Mouse (Mus musculus) kidney, embryonic 16.5 days (tissue): ENCODE results near the gene Tas2r105. TPM values are rescaled to one million over a fixed set of nuclear protein-coding genes. Genes with fewer than 3 reads are reported as not detected.

ENCODE experiments used
- ATAC-seq: fragments of 200-750 bp; cut with Nextera tagmentation; 2 replicates; pipeline ENCODE4 v1.8.0; 2017; ENCODE audit warnings: moderate TSS enrichment; ENCODE audit not compliant: low FRiP score, low TSS enrichment
- H3K27ac ChIP-seq: fragments of 300-500 bp; sonication (generic); 2 replicates; pipeline ENCODE4 v1.5.1; 2014; ENCODE audit warnings: low read length
- H3K27me3 ChIP-seq: fragments of 300-500 bp; sonication (generic); 2 replicates; pipeline ENCODE4 v1.6.1; 2014; ENCODE audit warnings: low read length, control low read depth, mixed read lengths; ENCODE audit not compliant: insufficient read depth
- H3K36me3 ChIP-seq: fragments of 300-500 bp; sonication (generic); 2 replicates; pipeline ENCODE4 v1.6.1; 2014; ENCODE audit warnings: low read length, control low read depth, mixed read lengths; ENCODE audit not compliant: insufficient read depth
- H3K4me1 ChIP-seq: fragments of 300-500 bp; sonication (generic); 2 replicates; pipeline ENCODE4 v1.6.1; 2014; ENCODE audit warnings: low read length, control low read depth, mixed read lengths; ENCODE audit not compliant: insufficient read depth
- H3K4me2 ChIP-seq: fragments of 300-500 bp; sonication (generic); replicated peaks from 2 replicates; pipeline ENCODE4 v1.6.1; 2014; ENCODE audit warnings: low read depth, low read length
- H3K4me3 ChIP-seq: fragments of 300-500 bp; sonication (generic); 2 replicates; pipeline ENCODE4 v1.5.1; 2014; ENCODE audit warnings: mild to moderate bottlenecking, low read length
- H3K9ac ChIP-seq: fragments of 300-500 bp; sonication (generic); replicated peaks from 2 replicates; pipeline ENCODE4 v1.6.1; 2014; ENCODE audit warnings: low read length
- H3K9me3 ChIP-seq: fragments of 300-500 bp; sonication (generic); 2 replicates; pipeline ENCODE4 v1.6.1; 2016; ENCODE audit warnings: low read length, control low read depth
- WGBS: fragments of 180-500 bp; shearing (Covaris S2); extraction: QIAGEN DNeasy Blood & Tissue Kit; methylation state at CpG from one replicate; pipeline ENCODE4 v1.1.7; 2014; 5-methylcytosine and 5-hydroxymethylcytosine counted together
- polyA plus RNA-seq: library from polyadenylated mRNA; unstranded; fragments of >200 nt; fragmentation: Nextera tagmentation; extraction: Ambion mirVana; gene quantifications from 2 replicates; pipeline ENCODE4 v1.2.1, GENCODE M21; 2015

The Tas2r105 gene
- polyA plus RNA-seq = not detected in 2 replicates

DNA sequence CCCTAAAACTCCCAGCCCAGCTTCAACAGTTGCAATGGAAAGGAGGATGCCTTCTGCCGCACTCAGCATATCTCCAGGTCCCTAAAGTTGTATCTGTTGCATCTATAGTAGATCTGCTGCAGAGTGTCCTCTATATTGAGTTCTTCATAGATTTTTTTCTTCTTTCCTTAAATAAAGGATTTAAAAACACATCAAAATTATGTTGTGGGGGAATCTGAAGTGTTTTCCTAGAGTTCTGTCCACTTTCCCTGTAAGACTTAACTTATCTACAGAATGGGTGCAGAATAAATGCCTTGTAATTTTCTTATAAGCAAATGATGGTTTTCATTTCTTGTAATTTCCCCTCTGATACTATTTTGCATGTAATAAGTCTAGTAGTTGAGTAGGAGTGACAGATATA is at the start of gene Tas2r105:
Gene Tas2r105 (minus strand): TSS at position 101 of the 400 bp plus-strand sequence.
- H3K4me1 ChIP-seq = no peaks in the 10 kb centered on the region
- H3K9ac ChIP-seq = no peak within 1 kb of the TSS
- no peaks in the 10 kb centered on the region for H3K9me3 ChIP-seq
- ATAC-seq = no peak
- H3K4me3 ChIP-seq = no peak within 1 kb of the TSS
- 67% methylated on average over 1 of the region's 1 CpGs for WGBS
- H3K36me3 ChIP-seq = no peaks in the 10 kb centered on the region
- no peak within 1 kb of the TSS for H3K4me2 ChIP-seq
- no peaks in the 10 kb centered on the region for H3K27me3 ChIP-seq
- no peak within 1 kb of the TSS for H3K27ac ChIP-seq

DNA sequence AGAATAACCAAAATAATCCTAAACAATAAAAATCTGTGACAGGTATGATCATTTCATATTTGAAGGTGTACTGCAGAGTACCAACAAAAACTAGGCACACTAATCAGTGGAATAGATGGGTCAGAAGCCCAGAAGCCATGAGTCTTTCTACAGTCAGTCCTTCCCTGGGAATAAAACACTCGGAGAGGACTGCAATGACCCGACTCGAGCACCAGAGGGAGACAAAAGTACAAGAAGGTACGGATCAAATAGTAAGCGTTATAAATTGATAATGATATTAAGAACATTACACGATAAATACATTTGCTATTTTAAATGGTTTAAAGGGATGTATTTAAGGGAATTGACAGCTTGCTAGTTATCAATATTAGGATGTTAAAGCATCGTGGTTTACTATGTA is 25.5 kb upstream of the Tas2r105 start:
- no peak for ATAC-seq
- Histone ChIP-seq H3K27me3 (no peaks in the 10 kb centered on the region), H3K36me3 (no peaks in the 10 kb centered on the region), H3K9ac (no peak overlapping the region), H3K27ac (no peak overlapping the region), H3K4me1 (no peaks in the 10 kb centered on the region), H3K4me3 (no peak overlapping the region), H3K9me3 (0 out of 2 replicates have a peak, but pooled peaks cover 2% of the 10 kb centered on the region), H3K4me2 (no peak overlapping the region)
- WGBS = 53% methylated on average over 7 of the region's 7 CpGs

DNA sequence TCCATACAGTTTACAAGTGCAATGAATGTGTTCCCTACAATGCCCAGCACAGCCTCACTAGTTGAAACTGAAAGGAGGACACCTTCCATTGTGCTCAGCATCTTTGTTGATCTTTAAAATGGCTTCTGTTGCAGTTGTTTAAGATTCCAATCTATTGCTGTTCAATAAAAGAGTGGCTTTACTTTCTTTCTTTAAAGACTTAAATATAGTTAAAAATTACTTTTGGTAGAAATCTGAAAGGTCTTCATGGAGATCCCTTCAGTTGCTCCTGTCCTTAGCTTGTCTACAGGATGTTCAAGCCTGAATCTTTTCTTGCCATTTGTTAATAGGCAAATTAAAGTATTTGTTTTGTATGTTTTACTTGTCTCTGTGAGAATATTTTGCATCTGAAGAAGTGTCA is 2.7 kb upstream of the Tas2r105 start, which contains the start of gene Tas2r114:
Gene Tas2r114 (minus strand): TSS at position 101 of the 400 bp plus-strand sequence.
- no peaks in the 10 kb centered on the region for H3K9me3 ChIP-seq
- no peak for ATAC-seq

DNA sequence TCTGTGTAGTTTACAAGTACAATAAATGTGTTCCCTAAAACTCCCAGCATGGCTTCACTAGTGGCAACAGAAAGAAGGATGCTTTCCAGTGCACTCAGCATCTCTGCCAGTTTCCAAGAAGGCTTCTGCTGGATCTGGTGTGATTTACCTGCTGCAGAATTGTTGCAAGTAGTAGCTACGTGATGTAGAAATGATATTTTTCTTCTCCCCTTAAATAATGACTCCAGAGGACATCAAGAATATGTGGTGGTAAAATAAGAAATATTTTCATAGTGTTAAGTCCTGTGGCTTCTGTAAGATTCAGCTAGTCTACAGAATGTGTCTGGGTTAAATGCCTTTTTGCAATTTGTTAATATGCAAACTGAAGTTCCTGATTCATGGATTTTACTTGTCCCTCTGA is 1.7 kb downstream of the Tas2r105 start, which contains the start of gene Tas2r104:
Gene Tas2r104 (minus strand): TSS at position 101 of the 400 bp plus-strand sequence.
- H3K4me2 ChIP-seq = no peak within 1 kb of the TSS
- H3K27ac ChIP-seq = no peak within 1 kb of the TSS
- H3K4me1 ChIP-seq = no peaks in the 10 kb centered on the region
- H3K27me3 ChIP-seq = no peaks in the 10 kb centered on the region
- H3K9ac ChIP-seq = no peak within 1 kb of the TSS
- no peaks in the 10 kb centered on the region for H3K36me3 ChIP-seq
- ATAC-seq = no peak
- WGBS = 83% methylated on average over 1 of the region's 1 CpGs
- H3K4me3 ChIP-seq = no peak within 1 kb of the TSS
- H3K9me3 ChIP-seq = no peaks in the 10 kb centered on the region

More for the DNA sequence above, 2.7 kb upstream of the Tas2r105 start, which contains the start of gene Tas2r114:
- no peak within 1 kb of the TSS for H3K4me2 ChIP-seq
- no peak within 1 kb of the TSS for H3K4me3 ChIP-seq
- no peaks in the 10 kb centered on the region for H3K36me3 ChIP-seq
- no peaks in the 10 kb centered on the region for H3K4me1 ChIP-seq
- no peak within 1 kb of the TSS for H3K9ac ChIP-seq
- H3K27ac ChIP-seq = no peak within 1 kb of the TSS
- H3K27me3 ChIP-seq = no peaks in the 10 kb centered on the region

DNA sequence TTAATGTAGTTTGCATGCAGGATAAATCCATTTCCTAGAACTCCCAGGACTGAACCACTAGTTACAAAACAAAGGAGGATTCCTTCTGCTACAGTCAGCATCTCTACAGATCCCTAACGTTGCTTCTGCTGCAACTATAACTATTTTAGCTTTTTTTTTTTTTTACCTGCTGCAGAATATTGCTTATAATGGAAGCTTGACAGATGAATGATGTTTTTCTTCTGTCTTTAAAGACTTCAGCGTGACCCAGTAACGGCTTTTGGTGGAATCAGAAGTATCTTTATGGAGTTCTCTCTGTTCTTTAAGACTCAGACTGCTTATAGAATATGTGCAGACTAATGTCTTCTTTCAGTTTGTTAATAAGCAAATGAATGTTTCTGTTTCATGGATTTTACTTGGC is 8.5 kb downstream of the Tas2r105 start, which contains the start of gene Tas2r106:
Gene Tas2r106 (minus strand): TSS at position 101 of the 400 bp plus-strand sequence.
- no peaks in the 10 kb centered on the region for H3K36me3 ChIP-seq
- no peak within 1 kb of the TSS for H3K4me3 ChIP-seq
- no peak within 1 kb of the TSS for H3K9ac ChIP-seq
- no peaks in the 10 kb centered on the region for H3K4me1 ChIP-seq
- H3K27ac ChIP-seq = no peak within 1 kb of the TSS
- no peak within 1 kb of the TSS for H3K4me2 ChIP-seq
- no peaks in the 10 kb centered on the region for H3K9me3 ChIP-seq
- H3K27me3 ChIP-seq = no peaks in the 10 kb centered on the region
- ATAC-seq = no peak
- WGBS = 76% methylated on average over 3 of the region's 3 CpGs

DNA sequence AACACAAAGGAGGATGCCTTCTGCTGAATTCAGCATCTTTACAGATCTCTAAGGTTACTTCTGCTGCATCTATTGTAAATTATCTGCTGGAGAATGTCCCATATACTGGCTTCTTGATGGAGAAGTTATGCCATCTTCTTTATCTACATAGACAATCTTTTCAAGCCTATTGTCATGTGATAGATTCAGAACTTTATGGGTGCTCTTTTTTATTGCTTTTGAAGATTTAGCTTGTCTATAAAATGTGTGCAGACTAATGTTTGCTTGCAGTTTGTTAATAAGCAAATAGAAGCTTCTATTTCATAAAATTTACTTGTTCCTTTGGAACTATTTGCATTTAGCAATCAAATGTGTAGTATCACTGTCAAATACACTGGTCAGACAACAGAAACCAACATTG is 27.2 kb downstream of the Tas2r105 start, which contains the start of gene Tas2r107:
Gene Tas2r107 (minus strand): TSS at position 101 of the 400 bp plus-strand sequence.
- ATAC-seq = no peak
- Histone ChIP-seq H3K4me2 (no peak within 1 kb of the TSS), H3K27ac (no peak within 1 kb of the TSS), H3K4me1 (no peaks in the 10 kb centered on the region), H3K36me3 (no peaks in the 10 kb centered on the region), H3K4me3 (no peak within 1 kb of the TSS), H3K27me3 (no peaks in the 10 kb centered on the region), H3K9me3 (no peaks in the 10 kb centered on the region; the same call in 1 of the 2 replicates), H3K9ac (no peak within 1 kb of the TSS)

Other genes with a start within 250 kb of the Tas2r105 start
- not detected in 2 replicates for gene 5430401F13Rik, start 201.1 kb downstream of the Tas2r105 start, polyA plus RNA-seq
- not detected in 2 replicates for gene Gm6619, start 201.1 kb downstream of the Tas2r105 start, polyA plus RNA-seq
- not detected in 2 replicates for gene Tas2r130, start 56.6 kb downstream of the Tas2r105 start, polyA plus RNA-seq
- not detected in 2 replicates for gene Tas2r107, start 27.3 kb downstream of the Tas2r105 start, polyA plus RNA-seq
- not detected in 2 replicates for gene Tas2r106, start 8.6 kb downstream of the Tas2r105 start, polyA plus RNA-seq
- not detected in 2 replicates for gene Tas2r104, start 1.8 kb downstream of the Tas2r105 start, polyA plus RNA-seq
- gene Tas2r114, start 2.6 kb upstream of the Tas2r105 start, polyA plus RNA-seq = not detected in 2 replicates